Mouse (Mus musculus) liver, adult 2 months (tissue): ENCODE results near the gene Hmga1b.

Source experiments
- CTCF ChIP-seq: fragments of 200-500 bp; IDR thresholded peaks from 2 replicates; pipeline ENCODE4 v1.5.1; 2011; ENCODE audit warnings: low read depth, low read length, control low read depth
- POLR2A ChIP-seq: fragments of 200-500 bp; IDR thresholded peaks from 2 replicates; pipeline ENCODE4 v1.6.1; 2011; ENCODE audit warnings: low read length, control low read depth; ENCODE audit not compliant: insufficient read depth; ENCODE audit errors: extremely low read depth

DNA sequence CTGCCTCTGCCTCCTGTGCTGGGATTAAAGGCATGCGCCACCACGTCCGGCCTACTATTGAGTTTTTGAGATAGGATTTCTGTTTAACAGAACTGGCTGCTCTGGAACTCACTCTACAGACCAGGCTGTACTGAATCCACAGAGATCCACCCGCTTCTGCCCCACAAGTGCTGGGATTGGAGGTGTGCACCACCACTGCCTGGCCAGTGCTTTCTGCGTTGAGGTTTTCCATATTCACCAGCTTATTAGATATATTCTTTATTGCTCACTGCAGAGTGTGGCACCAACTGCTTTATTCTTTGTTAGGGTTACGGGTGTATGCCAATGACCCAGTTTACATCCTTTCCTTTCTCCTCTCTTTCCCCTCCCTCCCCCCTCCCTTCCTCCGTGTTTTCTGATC is 41.7 kb downstream of the Hmga1b start:
- TF ChIP-seq CTCF (no peak), POLR2A (no peak)
